Mouse (Mus musculus) lung, postnatal 0 days (tissue): ENCODE results near the gene Slc1a5. TPM values are rescaled to one million over a fixed set of nuclear protein-coding genes. Genes with fewer than 3 reads are reported as not detected.

ENCODE experiments used
- ATAC-seq: fragments of 200-750 bp; cut with Nextera tagmentation; 2 replicates; pipeline ENCODE4 v1.8.0; 2017; ENCODE audit warnings: moderate library complexity
- DNase-seq: peaks from one replicate; pipeline ENCODE4 v3.0.0-alpha.2; 2016; ENCODE audit warnings: low spot score
- H3K27ac ChIP-seq: fragments of 300-500 bp; sonication (generic); 2 replicates; pipeline ENCODE4 v1.5.1; 2014; ENCODE audit warnings: antibody characterized with exemption, mild to moderate bottlenecking, low read length, mixed read lengths
- H3K27me3 ChIP-seq: fragments of 300-500 bp; sonication (generic); replicated peaks from 2 replicates; pipeline ENCODE4 v1.6.1; 2014; ENCODE audit warnings: low read length, mixed read lengths; ENCODE audit not compliant: insufficient read depth
- H3K36me3 ChIP-seq: fragments of 300-500 bp; sonication (generic); 2 replicates; pipeline ENCODE4 v1.6.1; 2014; ENCODE audit warnings: low read length, mixed read lengths; ENCODE audit not compliant: insufficient read depth
- H3K4me1 ChIP-seq: fragments of 300-500 bp; sonication (generic); 2 replicates; pipeline ENCODE4 v1.6.1; 2014; ENCODE audit warnings: antibody characterized with exemption, low read depth, low read length, mixed read lengths; ENCODE audit not compliant: insufficient read depth
- H3K4me2 ChIP-seq: fragments of 300-500 bp; sonication (generic); replicated peaks from 2 replicates; pipeline ENCODE4 v1.6.1; 2014; ENCODE audit warnings: low read depth, mild to moderate bottlenecking, low read length, moderate library complexity, mixed read lengths
- H3K4me3 ChIP-seq: fragments of 300-500 bp; sonication (generic); 2 replicates; pipeline ENCODE4 v1.5.1; 2014; ENCODE audit warnings: low read depth, low read length
- H3K9ac ChIP-seq: fragments of 300-500 bp; sonication (generic); replicated peaks from 2 replicates; pipeline ENCODE4 v1.6.1; 2014; ENCODE audit warnings: low read depth, mild to moderate bottlenecking
- H3K9me3 ChIP-seq: fragments of 300-500 bp; sonication (generic); 2 replicates; pipeline ENCODE4 v1.6.1; 2016; ENCODE audit warnings: low read length, mixed read lengths
- CTCF ChIP-seq: IDR thresholded peaks from 2 replicates; pipeline ENCODE4 v1.5.1; 2016; ENCODE audit warnings: antibody characterized with exemption, mild to moderate bottlenecking
- EP300 ChIP-seq: IDR thresholded peaks from 2 replicates; pipeline ENCODE4 v1.6.1; 2016; ENCODE audit warnings: antibody characterized with exemption, mild to moderate bottlenecking, control low read depth
- WGBS: fragments of 180-500 bp; shearing (Covaris S2); extraction: QIAGEN DNeasy Blood & Tissue Kit; methylation state at CpG from one replicate; pipeline ENCODE4 v1.1.7; 2014; 5-methylcytosine and 5-hydroxymethylcytosine counted together
- polyA plus RNA-seq: library from polyadenylated mRNA; unstranded; fragments of >200 nt; fragmentation: Nextera tagmentation; extraction: Ambion mirVana; gene quantifications from 2 replicates; pipeline ENCODE4 v1.2.1, GENCODE M21; 2015

Slc1a5 gene
- polyA plus RNA-seq, 1 experiment from 2014 or later, result 178 TPM

DNA sequence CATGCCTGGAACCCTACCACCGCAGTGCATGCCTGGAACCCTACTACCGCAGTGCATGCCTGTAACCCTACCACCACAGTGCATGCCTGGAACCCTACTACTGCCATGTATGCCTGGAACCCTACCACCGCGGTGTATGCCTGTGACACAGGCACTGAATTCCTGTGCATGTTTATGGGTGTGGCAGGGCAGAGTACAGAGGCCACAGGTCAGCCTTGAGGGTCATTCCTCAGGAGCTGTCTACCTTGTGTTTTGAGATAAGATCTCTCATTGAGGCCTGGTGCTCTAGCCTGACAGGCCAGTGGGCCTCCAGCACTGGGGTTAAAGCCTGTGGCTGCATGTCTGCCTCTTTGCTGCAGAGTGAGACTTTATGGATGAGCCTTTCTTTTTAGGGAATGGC lies 35.8 kb upstream of the Slc1a5 start:
- Histone ChIP-seq H3K27me3 (no peaks in the 10 kb centered on the region), H3K9me3 (no peaks in the 10 kb centered on the region), H3K4me1 (no peaks in the 10 kb centered on the region), H3K36me3 (peaks cover 21% of the 10 kb centered on the region), H3K9ac (no peak overlapping the region), H3K4me3 (no peak overlapping the region), H3K4me2 (no peak overlapping the region), H3K27ac (no peak overlapping the region)
- 0 out of 2 replicates have a peak, but pooled peaks have one; percentile 9 for ATAC-seq
- 87% methylated on average over 4 of the region's 4 CpGs for WGBS
- TF ChIP-seq EP300, result no peak
- TF ChIP-seq CTCF, result no peak
- no peak for DNase-seq

DNA sequence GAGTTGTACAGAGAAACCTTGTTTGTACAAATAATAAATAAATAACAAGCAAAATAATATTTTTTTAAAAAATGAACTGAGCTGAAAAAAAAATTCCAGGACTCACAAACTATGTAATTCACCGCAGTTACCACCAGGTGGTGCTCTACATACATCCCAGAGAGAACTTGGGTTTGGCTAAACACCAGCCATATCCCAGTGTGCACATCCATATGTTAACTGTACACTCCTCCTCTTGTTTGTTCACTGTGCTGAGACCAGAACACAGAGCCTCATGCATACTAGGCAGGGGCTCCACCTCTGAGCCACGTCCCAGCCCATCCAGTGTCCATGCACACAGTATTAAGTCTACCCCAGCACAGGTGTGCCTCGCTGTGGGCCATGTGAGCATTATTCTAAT lies 35.0 kb upstream of the Slc1a5 start:
- ATAC-seq, result peak; percentile 50
- Histone ChIP-seq H3K4me3 (no peak overlapping the region), H3K9ac (no peak overlapping the region), H3K36me3 (peaks cover 21% of the 10 kb centered on the region), H3K4me1 (no peaks in the 10 kb centered on the region), H3K4me2 (no peak overlapping the region), H3K9me3 (no peaks in the 10 kb centered on the region), H3K27me3 (no peaks in the 10 kb centered on the region), H3K27ac (no peak overlapping the region)
- TF ChIP-seq EP300 (no peak), CTCF (peak; percentile 90)
- DNase-seq, result peak; percentile 84
- 62% methylated on average over 3 of the region's 3 CpGs for WGBS

DNA sequence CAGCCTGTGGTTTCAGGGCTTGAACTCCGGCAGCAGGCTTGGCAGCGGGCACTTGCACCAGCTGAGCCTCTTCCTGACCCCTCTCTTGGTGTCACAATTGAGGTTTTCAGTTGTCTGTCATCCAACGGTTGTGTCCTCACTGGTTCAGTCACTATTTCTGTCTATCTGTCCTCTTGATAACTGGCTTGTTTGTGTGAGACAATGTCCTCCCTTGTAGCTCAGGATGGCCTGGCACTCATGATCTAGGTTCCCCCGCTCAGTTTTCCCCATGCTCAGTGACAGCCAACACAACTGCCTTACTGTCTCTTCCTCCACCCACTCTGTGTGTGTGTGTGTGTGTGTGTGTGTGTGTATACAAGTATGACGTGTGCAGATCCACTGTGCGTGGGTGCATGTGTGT lies 33.5 kb upstream of the Slc1a5 start:
- no peaks in the 10 kb centered on the region for H3K9me3 ChIP-seq
- H3K4me1 ChIP-seq, result no peaks in the 10 kb centered on the region
- H3K9ac ChIP-seq, result no peak overlapping the region
- WGBS, result 93% methylated on average over 6 of the region's 6 CpGs
- H3K4me2 ChIP-seq, result no peak overlapping the region
- DNase-seq (no peak), ATAC-seq (no peak)
- no peaks in the 10 kb centered on the region for H3K27me3 ChIP-seq
- no peak overlapping the region for H3K4me3 ChIP-seq
- H3K36me3 ChIP-seq, result peaks cover 21% of the 10 kb centered on the region
- no peak for TF ChIP-seq EP300
- TF ChIP-seq CTCF, result no peak
- H3K27ac ChIP-seq, result no peak overlapping the region

DNA sequence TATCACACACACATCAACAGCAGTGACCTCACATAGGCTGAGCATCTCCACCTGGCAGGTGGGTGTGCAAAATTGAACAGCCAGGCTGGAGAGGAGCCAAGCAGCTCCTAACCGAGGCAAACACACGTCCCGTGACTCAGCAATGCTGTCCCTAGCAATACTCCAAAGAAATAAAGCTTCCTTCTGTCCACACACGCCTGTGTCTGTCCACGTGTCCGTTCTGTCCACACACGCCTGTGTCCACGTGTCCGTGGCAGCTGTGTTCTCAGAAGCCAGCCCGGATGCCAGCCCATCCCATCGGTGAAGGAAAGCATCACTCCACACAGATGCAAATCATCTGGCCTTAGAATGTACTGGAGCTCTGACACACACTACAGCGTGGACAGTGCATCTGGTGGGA lies 29.1 kb upstream of the Slc1a5 start:
- Histone ChIP-seq H3K9me3 (no peaks in the 10 kb centered on the region), H3K36me3 (peaks cover 15% of the 10 kb centered on the region), H3K4me1 (no peaks in the 10 kb centered on the region), H3K27ac (no peak overlapping the region), H3K9ac (no peak overlapping the region), H3K27me3 (no peaks in the 10 kb centered on the region), H3K4me2 (no peak overlapping the region), H3K4me3 (no peak overlapping the region)
- DNase-seq (no peak), ATAC-seq (no peak)
- WGBS, result 71% methylated on average over 12 of the region's 12 CpGs
- no peak for TF ChIP-seq CTCF
- no peak for TF ChIP-seq EP300

GRCm38 (mm10) chr7:16755362-16756017 lies 25.6 kb upstream of the Slc1a5 start:
- no peaks in the 10 kb centered on the region for H3K27me3 ChIP-seq
- 28% methylated on average over 17 of the region's 17 CpGs for WGBS
- no peak overlapping the region for H3K27ac ChIP-seq
- no peak overlapping the region for H3K4me3 ChIP-seq
- H3K36me3 ChIP-seq, result no peaks in the 10 kb centered on the region
- no peaks in the 10 kb centered on the region for H3K9me3 ChIP-seq
- no peak overlapping the region for H3K9ac ChIP-seq
- no peak for TF ChIP-seq CTCF
- no peak overlapping the region for H3K4me2 ChIP-seq
- H3K4me1 ChIP-seq, result no peaks in the 10 kb centered on the region
- peak; percentile 39 for DNase-seq
- ATAC-seq, result peak; percentile 72

- H3K36me3 ChIP-seq, result no peaks in the 10 kb centered on the region
- no peaks in the 10 kb centered on the region for H3K9me3 ChIP-seq
- no peak overlapping the region for H3K4me3 ChIP-seq
- no peak overlapping the region for H3K4me2 ChIP-seq
- 71% methylated on average over 10 of the region's 11 CpGs for WGBS
- 0 out of 2 replicates have a peak, but pooled peaks cover 3% of the 10 kb centered on the region for H3K4me1 ChIP-seq
- ATAC-seq, result no peak
- no peak for DNase-seq
- TF ChIP-seq CTCF, result no peak
- no peak for TF ChIP-seq EP300
- H3K9ac ChIP-seq, result no peak overlapping the region
- H3K27ac ChIP-seq, result no peak overlapping the region
- H3K27me3 ChIP-seq, result no peaks in the 10 kb centered on the region
Measured at GRCm38 (mm10) chr7:16758872-16759574, 22.1 kb upstream of the Slc1a5 start.
